In the genomic region with DNA sequence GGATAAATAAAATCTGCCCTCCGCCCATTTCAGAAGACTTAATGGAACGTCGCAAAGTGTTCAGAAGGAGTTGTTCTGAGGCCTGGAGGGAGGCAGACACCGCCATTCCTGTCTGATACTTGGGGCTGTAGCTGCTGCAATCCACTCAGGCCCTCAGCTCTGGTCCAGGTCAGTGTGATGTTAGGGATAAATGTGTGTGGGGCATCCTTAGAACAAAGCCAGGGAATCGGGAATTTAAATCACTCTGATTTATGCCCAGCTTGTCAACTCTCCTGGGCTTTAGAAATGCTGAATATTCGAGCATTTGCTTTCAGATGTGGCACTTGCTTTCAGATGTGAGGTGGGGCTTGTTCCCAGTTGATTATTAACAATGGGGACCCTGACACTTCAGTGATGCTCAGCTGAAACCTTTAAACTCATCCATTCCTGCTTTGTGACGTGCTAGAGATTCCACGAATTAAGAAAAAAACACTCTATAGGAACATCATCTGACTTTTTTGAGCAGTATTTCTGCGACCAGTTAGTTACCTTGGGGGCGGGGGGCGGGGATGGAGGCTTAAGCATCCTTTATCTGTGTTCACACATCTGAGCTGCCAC, we compare ENCODE assay signal across 10 mouse cellular contexts.
DNase-seq lines count a peak whose midpoint lies in the region; ATAC-seq and TF ChIP-seq lines count a peak whose summit lies in the region.
"Had no signal": no experiment of that assay in that cellular context is flagged by ENCODE, and none has a peak within 500 bp of the region (broad histone marks: within the 10 kb centered on the region; RNA-seq: fewer than 3 reads in every experiment).

No protein-coding gene starts in this region.

- ATAC-seq in intestine, embryonic 14.5 days (replicated peaks; ENCODE audit: low FRiP score, low TSS enrichment, low read depth): no peak
- ATAC-seq in intestine, postnatal 0 days: no peak
- no peak for ATAC-seq in embryonic facial prominence, embryonic 11.5 days (replicated peaks; ENCODE audit: insufficient number of reproducible peaks, low FRiP score, low TSS enrichment, low read depth)
- ATAC-seq in hindbrain, embryonic 13.5 days (ENCODE audit: low FRiP score): peak; percentile 14; the same call in 1 of the 2 replicates
- ATAC-seq in midbrain, embryonic 16.5 days: peak; percentile 15
- no peak for ATAC-seq in megakaryocyte progenitor cell, adult 5-6 weeks (replicated peaks; ENCODE audit: poor library complexity)

- no peak overlapping the region for H3K9ac ChIP-seq in intestine, embryonic 14.5 days (ENCODE audit: low read length)
- no peak overlapping the region for H3K9ac ChIP-seq in intestine, postnatal 0 days (ENCODE audit: low read depth, low read length)
- no peak overlapping the region; the same call in 1 of the 2 replicates for H3K9ac ChIP-seq in embryonic facial prominence, embryonic 11.5 days (replicated peaks; ENCODE audit: low read length)
- H3K9ac ChIP-seq in hindbrain, embryonic 13.5 days: peak overlapping the region; percentile 35; the same call in 1 of the 2 replicates
- peak overlapping the region; percentile 27 for H3K9ac ChIP-seq in midbrain, embryonic 16.5 days (ENCODE audit: low read depth, low read length)
- H3K9ac ChIP-seq: stomach, embryonic 15.5 days had no signal

- H3K4me3 ChIP-seq in intestine, embryonic 14.5 days (ENCODE audit: low read depth, low read length): no peak overlapping the region
- H3K4me3 ChIP-seq in intestine, postnatal 0 days (ENCODE audit: low read depth, low read length): no peak overlapping the region
- H3K4me3 ChIP-seq in embryonic facial prominence, embryonic 11.5 days (ENCODE audit: low read depth, low read length): no peak overlapping the region
- H3K4me3 ChIP-seq in hindbrain, embryonic 13.5 days: no peak overlapping the region
- no peak overlapping the region for H3K4me3 ChIP-seq in midbrain, embryonic 16.5 days (ENCODE audit: low read depth, low read length)
- H3K4me3 ChIP-seq: stomach, embryonic 15.5 days had no signal

- peaks cover 13% of the 10 kb centered on the region for H3K4me1 ChIP-seq in intestine, embryonic 14.5 days (replicated peaks; ENCODE audit: control insufficient read depth, insufficient read depth, low read length)
- 0 out of 2 replicates have a peak, but pooled peaks cover 5% of the 10 kb centered on the region for H3K4me1 ChIP-seq in intestine, postnatal 0 days (replicated peaks; ENCODE audit: control insufficient read depth, insufficient read depth, low read length)
- H3K4me1 ChIP-seq in embryonic facial prominence, embryonic 11.5 days (ENCODE audit: control insufficient read depth, insufficient read depth, low read length): no peaks in the 10 kb centered on the region; the same call in 1 of the 2 replicates
- H3K4me1 ChIP-seq in hindbrain, embryonic 13.5 days (replicated peaks): peaks cover 38% of the 10 kb centered on the region
- H3K4me1 ChIP-seq in midbrain, embryonic 16.5 days (ENCODE audit: control insufficient read depth, insufficient read depth, low read length): peaks cover 23% of the 10 kb centered on the region

- DNase-seq in intestine, embryonic 14.5 days (ENCODE audit: low spot score): no peak
- DNase-seq in embryonic facial prominence, embryonic 11.5 days (ENCODE audit: low spot score): no peak
- DNase-seq in gastrocnemius, postnatal 14 days: no peak
- no peak for DNase-seq in kidney, adult 9 months

- no peaks in the 10 kb centered on the region for H3K27me3 ChIP-seq in intestine, embryonic 14.5 days (replicated peaks; ENCODE audit: control insufficient read depth, insufficient read depth, low read length)
- no peaks in the 10 kb centered on the region for H3K27me3 ChIP-seq in intestine, postnatal 0 days (replicated peaks; ENCODE audit: control insufficient read depth, insufficient read depth, low read length)
- H3K27me3 ChIP-seq in embryonic facial prominence, embryonic 11.5 days (ENCODE audit: control insufficient read depth, insufficient read depth, low read length): no peaks in the 10 kb centered on the region
- H3K27me3 ChIP-seq in hindbrain, embryonic 13.5 days: no peaks in the 10 kb centered on the region
- no peaks in the 10 kb centered on the region for H3K27me3 ChIP-seq in midbrain, embryonic 16.5 days (ENCODE audit: control insufficient read depth, insufficient read depth, low read depth, low read length)
- H3K27me3 ChIP-seq: stomach, embryonic 15.5 days had no signal

- intact Hi-C loops in gastrocnemius, postnatal 14 days (cut with DNase I; ENCODE audit: low total_unique reads): no loop called here

- no peaks in the 10 kb centered on the region for H3K36me3 ChIP-seq in intestine, embryonic 14.5 days (ENCODE audit: control insufficient read depth, insufficient read depth, low read length)
- H3K36me3 ChIP-seq in intestine, postnatal 0 days (ENCODE audit: control insufficient read depth, insufficient read depth): no peaks in the 10 kb centered on the region
- no peaks in the 10 kb centered on the region for H3K36me3 ChIP-seq in embryonic facial prominence, embryonic 11.5 days (replicated peaks; ENCODE audit: control insufficient read depth, insufficient read depth, low read depth, low read length)
- H3K36me3 ChIP-seq in hindbrain, embryonic 13.5 days: no peaks in the 10 kb centered on the region
- H3K36me3 ChIP-seq in midbrain, embryonic 16.5 days (ENCODE audit: control insufficient read depth, insufficient read depth, low read length): no peaks in the 10 kb centered on the region
- H3K36me3 ChIP-seq: heart, embryonic 10.5 days; stomach, embryonic 15.5 days had no signal

- 0 out of 2 replicates have a peak overlapping the region, but pooled peaks have one; percentile 28 for H3K27ac ChIP-seq in intestine, embryonic 14.5 days (ENCODE audit: low read depth)
- no peak overlapping the region for H3K27ac ChIP-seq in intestine, postnatal 0 days (ENCODE audit: low read depth, low read length)
- H3K27ac ChIP-seq in embryonic facial prominence, embryonic 11.5 days (replicated peaks; ENCODE audit: low read depth, low read length): peak overlapping the region; percentile 38; the same call in 1 of the 2 replicates
- peak overlapping the region; percentile 96 for H3K27ac ChIP-seq in hindbrain, embryonic 13.5 days
- H3K27ac ChIP-seq in midbrain, embryonic 16.5 days (ENCODE audit: low read length): peak overlapping the region; percentile 95
- H3K27ac ChIP-seq: heart, embryonic 10.5 days; stomach, embryonic 15.5 days had no signal

- 0 out of 2 replicates have a peak overlapping the region, but pooled peaks have one; percentile 20 for H3K4me2 ChIP-seq in intestine, embryonic 14.5 days (ENCODE audit: low read length)
- H3K4me2 ChIP-seq in intestine, postnatal 0 days (replicated peaks; ENCODE audit: low read depth): no peak overlapping the region
- H3K4me2 ChIP-seq in embryonic facial prominence, embryonic 11.5 days (ENCODE audit: low read depth, low read length): no peak overlapping the region
- peak overlapping the region; percentile 28 for H3K4me2 ChIP-seq in hindbrain, embryonic 13.5 days
- H3K4me2 ChIP-seq in midbrain, embryonic 16.5 days (ENCODE audit: low read length): peak overlapping the region; percentile 37

- H3K9me3 ChIP-seq in intestine, embryonic 14.5 days (ENCODE audit: control insufficient read depth, low read length): no peaks in the 10 kb centered on the region
- no peaks in the 10 kb centered on the region; the same call in 1 of the 2 replicates for H3K9me3 ChIP-seq in intestine, postnatal 0 days (ENCODE audit: control insufficient read depth)
- H3K9me3 ChIP-seq in embryonic facial prominence, embryonic 11.5 days (replicated peaks; ENCODE audit: control insufficient read depth, low read length): no peaks in the 10 kb centered on the region
- no peaks in the 10 kb centered on the region for H3K9me3 ChIP-seq in hindbrain, embryonic 13.5 days
- no peaks in the 10 kb centered on the region for H3K9me3 ChIP-seq in midbrain, embryonic 16.5 days (replicated peaks; ENCODE audit: control insufficient read depth, low read length, poor library complexity, severe bottlenecking)
- H3K9me3 ChIP-seq: heart, embryonic 10.5 days; stomach, embryonic 15.5 days had no signal

- WGBS in intestine, embryonic 14.5 days: 51% methylated on average over 11 of the region's 11 CpGs
- 64% methylated on average over 11 of the region's 11 CpGs for WGBS in intestine, postnatal 0 days
- 61% methylated on average over 11 of the region's 11 CpGs for WGBS in embryonic facial prominence, embryonic 11.5 days
- WGBS in hindbrain, embryonic 13.5 days: 17% methylated on average over 11 of the region's 11 CpGs
- WGBS in midbrain, embryonic 16.5 days: 11% methylated on average over 11 of the region's 11 CpGs

- TF ChIP-seq CTCF in intestine, postnatal 0 days (IDR thresholded peaks at IDR 0.05; ENCODE audit: low read depth): no peak

Comparison
In these comparisons a context has a peak if more than half of its experiments do, and no peak if none do; other contexts are left out.
1. H3K4me2 ChIP-seq: peak in intestine, embryonic 14.5 days (single experiment), hindbrain, embryonic 13.5 days (single experiment) and midbrain, embryonic 16.5 days (single experiment); none in intestine, postnatal 0 days (single experiment) and embryonic facial prominence, embryonic 11.5 days (single experiment).
2. ATAC-seq: peak in hindbrain, embryonic 13.5 days (single experiment) and midbrain, embryonic 16.5 days (single experiment); none in intestine, embryonic 14.5 days (single experiment), intestine, postnatal 0 days (single experiment), embryonic facial prominence, embryonic 11.5 days (single experiment) and megakaryocyte progenitor cell, adult 5-6 weeks (single experiment).
3. H3K9ac ChIP-seq: peak in hindbrain, embryonic 13.5 days (single experiment) and midbrain, embryonic 16.5 days (single experiment); none in intestine, embryonic 14.5 days (single experiment), intestine, postnatal 0 days (single experiment) and embryonic facial prominence, embryonic 11.5 days (single experiment).